20 mouse cellular contexts compared by ENCODE assay signal in the genomic region with DNA sequence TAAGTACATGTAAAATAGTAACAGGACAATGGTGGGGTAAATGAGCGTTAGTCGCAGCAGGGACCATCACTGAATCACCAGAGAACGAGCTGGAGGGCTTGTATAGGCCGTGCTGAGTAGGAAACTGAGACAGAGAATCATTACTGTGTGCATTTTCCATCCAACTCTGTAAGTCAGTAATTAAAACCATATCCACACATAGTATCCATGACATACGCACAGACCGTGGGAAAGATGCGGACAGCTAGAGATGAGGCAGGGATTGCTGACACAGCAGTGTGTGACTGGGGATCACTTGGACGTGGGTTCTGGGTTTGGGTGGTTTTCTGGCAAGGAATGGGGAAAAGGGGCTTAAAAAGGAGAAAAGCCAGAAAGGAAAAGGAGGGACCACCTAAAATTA.
"Had no signal": no experiment of that assay in that cellular context is flagged by ENCODE, and none has a peak within 500 bp of the region (broad histone marks: within the 10 kb centered on the region; RNA-seq: fewer than 3 reads in every experiment).

No protein-coding gene starts in this region.

- H3K36me3 ChIP-seq: kidney, embryonic 15.5 days; limb, embryonic 15.5 days; lung, embryonic 15.5 days; midbrain, embryonic 10.5 days; midbrain, embryonic 13.5 days had no signal

- H3K4me2 ChIP-seq: kidney, embryonic 15.5 days; limb, embryonic 15.5 days; liver, embryonic 11.5 days; lung, embryonic 15.5 days; midbrain, embryonic 13.5 days had no signal

- ATAC-seq: liver, postnatal 0 days; midbrain, embryonic 13.5 days; midbrain, embryonic 16.5 days had no signal

- H3K4me3 ChIP-seq: kidney, embryonic 15.5 days; limb, embryonic 15.5 days; lung, embryonic 15.5 days; megakaryocyte, embryonic 14.5 days; midbrain, embryonic 10.5 days; midbrain, embryonic 13.5 days; myocyte had no signal

- H3K4me1 ChIP-seq: lung, embryonic 15.5 days; midbrain, embryonic 13.5 days had no signal

- H3K9me3 ChIP-seq: kidney, embryonic 15.5 days; limb, embryonic 15.5 days; lung, embryonic 15.5 days; megakaryocyte, embryonic 14.5 days; midbrain, embryonic 10.5 days; midbrain, embryonic 13.5 days had no signal

- H3K27me3 ChIP-seq: kidney, embryonic 15.5 days; limb, embryonic 15.5 days; lung, embryonic 15.5 days; megakaryocyte, embryonic 14.5 days; midbrain, embryonic 13.5 days had no signal

- H3K27ac ChIP-seq: kidney, embryonic 15.5 days; limb, embryonic 15.5 days; liver, embryonic 14.5 days; lung, embryonic 15.5 days; midbrain, embryonic 10.5 days; midbrain, embryonic 13.5 days had no signal

- H3K9ac ChIP-seq: kidney, embryonic 15.5 days; limb, embryonic 15.5 days; liver, embryonic 14.5 days; liver, postnatal 0 days; lung, embryonic 15.5 days; midbrain, embryonic 13.5 days had no signal

- DNase-seq: kidney, adult 8-10 months; kidney, postnatal 10 days; kidney, postnatal 36 days; layer of hippocampus, postnatal 36 days; left cerebral cortex, postnatal 4 days; liver, postnatal 0 days; lung, postnatal 10 days; lung, postnatal 36 days; thymus, adult 18-20 months; thymus, postnatal 36 days had no signal
